Mouse (Mus musculus) intestine, embryonic 15.5 days (tissue): ENCODE data around the gene Hsd11b1. TPM values are rescaled to one million over a fixed set of nuclear protein-coding genes. Genes with fewer than 3 reads are reported as not detected.

Experiments
- ATAC-seq: fragments of 200-750 bp; cut with Nextera tagmentation; 2 replicates; pipeline ENCODE4 v1.8.0; 2017; ENCODE audit warnings: moderate TSS enrichment, moderate library complexity
- H3K27ac ChIP-seq: fragments of 300-500 bp; sonication (generic); 2 replicates; pipeline ENCODE4 v1.5.1; 2015; ENCODE audit warnings: mild to moderate bottlenecking, inconsistent platforms
- H3K27me3 ChIP-seq: fragments of 300-500 bp; sonication (generic); replicated peaks from 2 replicates; pipeline ENCODE4 v1.6.1; 2015; ENCODE audit warnings: inconsistent platforms
- H3K36me3 ChIP-seq: fragments of 300-500 bp; sonication (generic); 2 replicates; pipeline ENCODE4 v1.6.1; 2015; ENCODE audit warnings: inconsistent platforms
- H3K4me1 ChIP-seq: fragments of 300-500 bp; sonication (generic); replicated peaks from 2 replicates; pipeline ENCODE4 v1.6.1; 2015; ENCODE audit warnings: inconsistent platforms
- H3K4me2 ChIP-seq: fragments of 300-500 bp; sonication (generic); replicated peaks from 2 replicates; pipeline ENCODE4 v1.6.1; 2015; ENCODE audit warnings: mild to moderate bottlenecking, inconsistent platforms
- H3K4me3 ChIP-seq: fragments of 300-500 bp; sonication (generic); replicated peaks from 2 replicates; pipeline ENCODE4 v1.5.1; 2015; ENCODE audit warnings: inconsistent platforms
- H3K9ac ChIP-seq: fragments of 300-500 bp; sonication (generic); 2 replicates; pipeline ENCODE4 v1.6.1; 2015; ENCODE audit warnings: inconsistent platforms
- H3K9me3 ChIP-seq: fragments of 300-500 bp; sonication (generic); 2 replicates; pipeline ENCODE4 v1.6.1; 2016; ENCODE audit warnings: inconsistent platforms
- WGBS: fragments of 180-500 bp; shearing (Covaris S2); methylation state at CpG from one replicate; pipeline ENCODE4 v1.1.7; 2015; 5-methylcytosine and 5-hydroxymethylcytosine counted together
- polyA plus RNA-seq: library from polyadenylated mRNA; unstranded; fragments of >200 nt; fragmentation: Nextera tagmentation; extraction: Ambion mirVana; gene quantifications from 2 replicates; pipeline ENCODE4 v1.2.1, GENCODE M21; 2015

Hsd11b1 gene
- polyA plus RNA-seq: 1.3 and 1.4 TPM in 2 replicates

DNA sequence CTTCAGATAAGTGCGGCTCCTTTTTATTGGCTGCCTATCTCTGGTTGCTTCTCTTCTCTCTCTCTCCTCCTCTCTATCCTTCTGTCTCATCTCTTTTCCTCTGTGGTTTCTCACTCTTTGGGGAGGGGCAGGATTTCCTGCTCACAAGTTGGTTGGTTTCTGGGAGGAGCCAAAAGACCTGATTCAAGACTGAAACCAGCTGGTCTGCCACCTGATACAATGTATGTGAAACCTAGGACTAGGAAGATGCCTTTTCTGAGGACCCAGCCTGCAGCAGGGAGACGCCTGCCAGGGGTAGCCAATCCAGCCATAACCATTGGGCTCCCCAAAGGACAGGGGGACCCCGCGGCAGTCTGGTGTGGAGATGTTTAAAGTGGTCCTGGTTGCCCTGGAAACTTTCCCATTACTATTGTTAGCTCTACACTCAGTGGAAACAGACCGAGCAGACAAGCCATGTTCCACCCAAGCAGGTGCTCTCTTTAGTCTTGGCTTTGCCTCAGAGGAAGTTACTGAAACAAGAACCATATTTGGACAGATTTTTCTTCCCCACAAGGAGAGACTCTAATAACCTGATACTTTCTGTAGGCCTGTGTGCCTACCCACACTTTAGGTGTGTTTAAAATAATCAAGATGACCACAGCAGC, at the start of gene Hsd11b1:
TSS of gene Hsd11b1 (minus strand) at position 121 of the 644 bp plus-strand sequence.
- no peaks in the 10 kb centered on the region for H3K9me3 ChIP-seq
- no peak within 1 kb of the TSS for H3K27ac ChIP-seq
- H3K4me3 ChIP-seq: no peak within 1 kb of the TSS
- H3K4me1 ChIP-seq: no peaks in the 10 kb centered on the region
- 0 out of 2 replicates have a peak, but pooled peaks cover 2% of the 10 kb centered on the region for H3K27me3 ChIP-seq
- H3K4me2 ChIP-seq: no peak within 1 kb of the TSS
- no peak within 1 kb of the TSS for H3K9ac ChIP-seq
- no peaks in the 10 kb centered on the region for H3K36me3 ChIP-seq
- ATAC-seq: no peak
- 69% methylated on average over 5 of the region's 5 CpGs for WGBS

DNA sequence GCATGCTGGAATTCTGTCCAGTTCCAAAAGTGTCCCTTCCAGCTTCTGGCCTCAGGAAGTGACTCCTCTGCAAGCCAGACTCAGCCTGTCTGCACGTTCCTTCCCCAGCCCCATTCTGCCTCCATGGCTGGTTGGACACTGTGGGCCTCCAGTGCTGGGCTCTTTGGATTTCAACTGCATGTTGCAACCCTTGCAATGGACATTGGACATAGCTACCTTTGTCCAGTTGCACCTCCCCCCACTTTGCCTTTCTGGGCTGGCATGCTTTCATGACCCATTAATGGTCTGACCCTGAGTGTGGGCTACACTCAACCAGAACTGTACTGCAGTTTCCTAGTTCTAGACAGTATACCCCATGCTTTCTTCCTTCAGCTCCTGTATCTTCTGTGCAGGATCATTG, 47.7 kb upstream of the Hsd11b1 start:
- Histone ChIP-seq H3K9ac (no peak overlapping the region), H3K9me3 (no peaks in the 10 kb centered on the region), H3K27ac (no peak overlapping the region), H3K4me3 (no peak overlapping the region), H3K4me1 (peaks cover 10% of the 10 kb centered on the region), H3K27me3 (no peaks in the 10 kb centered on the region), H3K36me3 (no peaks in the 10 kb centered on the region), H3K4me2 (no peak overlapping the region)
- no peak for ATAC-seq
- WGBS: 75% methylated on average over 1 of the region's 1 CpGs

DNA sequence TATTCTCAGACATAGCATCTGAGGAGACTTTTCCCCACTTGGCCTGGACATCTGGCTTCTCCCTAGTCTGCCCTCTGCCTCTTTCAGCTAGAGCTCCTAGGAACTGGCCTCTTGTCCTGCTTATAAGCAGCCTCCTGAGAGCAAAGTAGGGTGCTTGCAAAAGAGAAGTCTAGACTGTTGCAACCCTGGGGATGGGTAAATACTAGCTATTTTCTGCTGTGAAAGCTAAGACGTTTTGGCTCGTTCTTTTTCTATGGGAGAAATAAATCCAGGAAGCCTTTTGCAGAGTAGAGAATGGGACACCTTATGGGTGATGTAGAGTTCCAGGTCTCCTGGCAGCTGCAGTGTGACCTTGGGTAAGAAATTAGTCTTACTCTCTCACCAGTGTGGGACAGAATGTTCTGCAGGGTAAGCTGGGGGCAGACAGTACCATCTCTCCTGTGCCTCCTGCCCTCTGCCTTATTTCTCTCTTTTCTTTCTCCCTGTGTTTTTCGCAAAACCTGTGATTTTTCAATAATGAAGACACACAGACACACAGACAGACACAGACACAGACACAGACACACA, 46.7 kb upstream of the Hsd11b1 start:
- no peak overlapping the region for H3K4me2 ChIP-seq
- 90% methylated on average over 3 of the region's 3 CpGs for WGBS
- H3K4me3 ChIP-seq: no peak overlapping the region
- H3K27ac ChIP-seq: no peak overlapping the region
- no peak overlapping the region for H3K9ac ChIP-seq
- no peaks in the 10 kb centered on the region for H3K9me3 ChIP-seq
- H3K4me1 ChIP-seq: peaks cover 2% of the 10 kb centered on the region; the same call in 1 of the 2 replicates
- no peaks in the 10 kb centered on the region for H3K36me3 ChIP-seq
- ATAC-seq: no peak
- no peaks in the 10 kb centered on the region for H3K27me3 ChIP-seq

DNA sequence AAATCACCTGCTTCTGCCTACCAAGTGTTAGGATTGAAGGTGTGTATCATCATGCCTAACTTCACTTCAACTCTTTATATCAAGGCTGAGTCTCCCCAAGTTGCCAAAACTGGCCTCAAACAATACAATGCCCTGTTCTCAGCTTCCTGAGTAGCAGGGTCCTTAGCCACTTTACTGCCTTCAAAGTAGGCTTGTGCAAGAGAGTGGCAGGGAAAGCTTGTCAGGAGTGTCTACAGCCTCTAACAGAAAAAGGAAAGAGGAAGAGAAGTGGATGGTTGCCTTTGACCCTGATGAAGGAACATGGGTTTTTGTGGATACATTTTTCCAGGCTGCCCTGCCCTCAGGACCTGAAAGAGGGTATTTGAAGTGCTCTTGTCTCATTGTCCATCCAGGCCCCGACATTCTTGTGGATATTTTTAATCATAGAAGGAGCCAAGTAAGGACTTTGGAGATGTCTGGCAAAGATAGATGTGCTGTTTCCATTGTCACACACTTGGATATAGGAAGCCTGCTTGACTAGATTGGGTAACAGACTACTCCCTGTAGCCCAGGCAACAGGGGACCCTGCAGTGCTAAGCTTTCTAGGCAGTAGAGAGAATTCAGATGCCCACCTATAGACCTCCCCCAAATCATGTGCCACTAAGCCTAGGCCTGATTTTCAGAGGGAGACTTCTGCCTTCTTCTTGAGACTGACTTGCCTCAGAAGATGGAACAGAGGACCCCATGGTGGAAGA, 46.1 kb upstream of the Hsd11b1 start:
- H3K9ac ChIP-seq: no peak overlapping the region
- no peaks in the 10 kb centered on the region for H3K36me3 ChIP-seq
- no peak overlapping the region for H3K4me2 ChIP-seq
- no peak overlapping the region for H3K4me3 ChIP-seq
- WGBS: 88% methylated on average over 1 of the region's 1 CpGs
- no peaks in the 10 kb centered on the region for H3K4me1 ChIP-seq
- H3K9me3 ChIP-seq: no peaks in the 10 kb centered on the region
- no peak for ATAC-seq
- no peak overlapping the region for H3K27ac ChIP-seq
- no peaks in the 10 kb centered on the region for H3K27me3 ChIP-seq

DNA sequence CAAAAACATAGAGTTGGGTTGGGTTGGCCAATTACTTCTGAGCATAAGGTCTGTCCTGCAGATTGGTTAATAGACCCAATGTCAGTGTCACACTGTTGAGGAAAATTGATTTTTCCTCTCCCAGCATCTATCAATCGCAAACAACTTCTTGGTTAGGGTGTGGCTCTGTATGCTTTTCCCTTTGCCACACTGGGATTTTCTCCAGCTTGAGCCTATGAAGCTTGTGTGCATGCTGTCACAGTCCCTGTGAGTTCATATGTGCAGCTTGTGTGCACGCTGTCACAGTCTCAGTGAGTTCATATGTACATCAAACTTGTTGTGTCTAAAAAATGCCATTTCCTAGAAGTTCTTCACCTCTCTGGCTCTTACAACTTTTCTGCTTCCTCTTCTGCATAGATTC, 43.0 kb upstream of the Hsd11b1 start:
- no peaks in the 10 kb centered on the region for H3K36me3 ChIP-seq
- peaks cover 6% of the 10 kb centered on the region; the same call in 1 of the 2 replicates for H3K4me1 ChIP-seq
- no peaks in the 10 kb centered on the region for H3K9me3 ChIP-seq
- H3K4me3 ChIP-seq: no peak overlapping the region
- 88% methylated on average over 2 of the region's 2 CpGs for WGBS
- no peak for ATAC-seq
- H3K27ac ChIP-seq: no peak overlapping the region
- no peaks in the 10 kb centered on the region for H3K27me3 ChIP-seq
- no peak overlapping the region for H3K9ac ChIP-seq
- no peak overlapping the region for H3K4me2 ChIP-seq

DNA sequence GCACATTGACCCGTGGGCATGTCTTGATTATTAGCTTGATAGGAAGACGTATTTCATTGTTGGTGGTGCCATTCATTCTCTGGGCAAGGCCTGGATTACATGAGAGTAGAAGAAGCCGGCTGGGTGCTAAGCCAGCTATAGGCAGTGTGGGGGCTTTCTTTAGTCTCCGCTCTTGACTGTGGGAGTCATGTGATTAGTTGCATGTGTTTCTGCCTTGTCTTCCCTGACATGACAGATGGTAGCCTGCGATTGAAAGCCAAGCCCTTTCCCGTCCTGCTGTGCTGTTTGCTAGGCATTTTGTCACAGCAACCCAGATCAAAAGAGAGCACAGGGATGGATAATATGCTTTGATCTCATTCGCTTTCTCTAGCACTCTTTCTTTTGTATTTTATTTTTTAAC, 41.5 kb upstream of the Hsd11b1 start:
- Histone ChIP-seq H3K36me3 (no peaks in the 10 kb centered on the region), H3K4me2 (no peak overlapping the region), H3K4me1 (peaks cover 11% of the 10 kb centered on the region), H3K4me3 (no peak overlapping the region), H3K9ac (no peak overlapping the region), H3K9me3 (no peaks in the 10 kb centered on the region), H3K27me3 (no peaks in the 10 kb centered on the region), H3K27ac (no peak overlapping the region)
- no peak for ATAC-seq
- WGBS: 50% methylated on average over 7 of the region's 7 CpGs

DNA sequence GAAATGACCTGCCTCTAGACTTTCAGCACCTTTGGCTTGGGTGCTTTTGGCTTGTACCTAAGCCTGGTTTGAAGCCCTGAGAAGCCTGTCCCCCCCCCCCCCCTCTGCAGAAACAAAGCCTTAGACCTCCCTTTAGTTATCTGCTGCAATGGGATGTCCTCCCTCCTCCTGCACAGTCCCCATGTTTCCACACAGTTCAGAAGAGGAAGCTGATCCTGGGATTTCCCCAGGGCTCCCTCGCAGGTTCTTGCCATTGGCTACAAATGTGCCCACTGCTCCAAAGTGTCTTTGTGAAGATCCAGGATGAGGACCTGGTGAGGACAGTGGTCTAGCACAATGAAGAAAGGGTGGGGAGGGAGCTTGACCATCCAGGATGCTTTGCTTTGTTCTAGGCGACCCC, 39.2 kb upstream of the Hsd11b1 start:
- ATAC-seq: no peak
- Histone ChIP-seq H3K4me1 (peaks cover 11% of the 10 kb centered on the region), H3K9ac (no peak overlapping the region), H3K27ac (no peak overlapping the region), H3K36me3 (no peaks in the 10 kb centered on the region), H3K9me3 (no peaks in the 10 kb centered on the region), H3K27me3 (no peaks in the 10 kb centered on the region), H3K4me2 (no peak overlapping the region), H3K4me3 (no peak overlapping the region)
- WGBS: 74% methylated on average over 2 of the region's 2 CpGs

DNA sequence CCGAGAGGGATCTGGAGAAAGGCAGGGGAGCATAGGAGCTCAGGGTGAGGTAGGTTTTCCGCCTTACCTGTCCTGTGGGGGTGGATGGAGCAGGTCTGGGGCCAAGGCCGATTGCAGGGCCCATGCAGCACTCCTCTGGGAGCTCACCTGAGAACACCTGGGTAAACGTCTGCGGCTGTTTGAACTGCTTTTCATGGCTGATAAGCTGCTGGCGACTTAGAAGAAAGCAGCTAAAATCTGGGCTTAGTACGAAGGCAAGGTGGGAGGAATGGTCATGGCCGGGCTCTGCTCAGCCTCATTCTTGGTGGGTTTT, 38.2 kb upstream of the Hsd11b1 start:
- Histone ChIP-seq H3K9me3 (no peaks in the 10 kb centered on the region), H3K4me2 (peak overlapping the region; percentile 45), H3K36me3 (no peaks in the 10 kb centered on the region), H3K4me3 (no peak overlapping the region; the same call in 1 of the 2 replicates), H3K27me3 (no peaks in the 10 kb centered on the region), H3K4me1 (peaks cover 11% of the 10 kb centered on the region), H3K9ac (no peak overlapping the region), H3K27ac (no peak overlapping the region)
- WGBS: 41% methylated on average over 8 of the region's 8 CpGs
- peak; percentile 84 for ATAC-seq

DNA sequence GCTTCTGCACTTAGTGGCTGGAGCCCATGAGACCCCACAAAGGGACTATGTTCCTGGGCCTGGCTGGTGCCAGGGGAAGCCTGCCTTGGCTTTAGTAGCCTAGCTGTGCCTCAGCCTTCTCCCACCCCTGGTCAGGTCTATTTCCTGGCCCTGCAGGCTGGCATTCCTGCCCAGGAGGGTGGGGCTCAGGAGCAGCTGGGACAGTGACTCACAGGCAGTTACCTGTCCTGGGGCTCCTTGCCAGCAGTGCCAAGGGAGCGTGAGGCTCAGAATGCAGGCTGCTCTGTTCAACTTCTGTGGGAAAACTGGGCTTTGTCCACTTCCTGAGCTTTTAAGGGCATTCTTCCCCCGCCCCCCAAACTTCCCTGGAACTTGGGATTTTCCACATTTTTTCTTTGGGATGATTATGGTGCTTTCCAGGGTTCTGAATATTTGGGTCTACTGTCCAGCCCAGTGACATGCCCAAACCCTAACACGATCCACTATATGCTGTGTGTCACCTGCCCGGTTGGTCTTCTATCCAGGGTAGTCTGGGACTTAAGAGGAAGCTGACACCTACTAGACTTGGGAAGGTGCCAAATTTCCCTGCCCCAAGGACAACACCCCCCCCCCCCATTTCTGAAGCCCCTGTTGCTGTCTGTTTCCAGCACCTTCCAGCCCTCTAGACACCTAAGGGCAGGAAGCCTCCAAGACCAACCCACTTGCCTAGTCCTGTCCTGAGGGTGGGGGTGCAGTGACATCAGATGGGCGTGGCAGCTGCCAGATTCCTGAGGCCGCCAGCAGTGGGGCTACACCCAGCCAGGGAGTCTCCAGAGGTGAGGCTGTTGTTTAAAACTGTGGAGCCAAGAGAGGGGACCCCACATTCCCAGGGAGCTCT, 37.6 kb upstream of the Hsd11b1 start:
- no peak overlapping the region; the same call in 1 of the 2 replicates for H3K4me3 ChIP-seq
- H3K36me3 ChIP-seq: no peaks in the 10 kb centered on the region
- no peak overlapping the region for H3K9ac ChIP-seq
- H3K27me3 ChIP-seq: no peaks in the 10 kb centered on the region
- H3K4me2 ChIP-seq: peak overlapping the region; percentile 45
- 49% methylated on average over 6 of the region's 6 CpGs for WGBS
- peaks cover 11% of the 10 kb centered on the region for H3K4me1 ChIP-seq
- no peaks in the 10 kb centered on the region for H3K9me3 ChIP-seq
- ATAC-seq: peak; percentile 94
- peak overlapping the region; percentile 19; the same call in 1 of the 2 replicates for H3K27ac ChIP-seq

DNA sequence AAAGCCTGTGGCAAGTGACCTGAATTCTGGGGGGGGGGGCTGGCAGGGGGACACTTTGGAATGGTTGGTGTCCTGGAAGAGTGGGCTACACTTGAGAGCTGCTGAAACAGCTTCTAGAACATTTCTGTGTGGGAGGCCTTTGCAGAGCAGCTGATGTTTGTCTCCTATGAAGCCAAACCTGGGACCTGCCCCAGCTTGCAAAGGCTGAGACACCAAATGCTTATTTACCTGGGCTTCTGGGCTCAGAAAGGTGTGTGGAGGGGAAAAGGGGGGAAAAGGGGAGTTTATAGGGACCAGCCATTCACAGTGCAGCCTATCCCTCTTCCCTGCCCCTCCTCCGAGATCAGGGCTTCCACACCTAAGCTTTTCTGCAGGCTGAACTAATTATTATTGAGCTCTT, 36.1 kb upstream of the Hsd11b1 start:
- H3K27ac ChIP-seq: no peak overlapping the region
- H3K9ac ChIP-seq: no peak overlapping the region
- ATAC-seq: no peak

DNA sequence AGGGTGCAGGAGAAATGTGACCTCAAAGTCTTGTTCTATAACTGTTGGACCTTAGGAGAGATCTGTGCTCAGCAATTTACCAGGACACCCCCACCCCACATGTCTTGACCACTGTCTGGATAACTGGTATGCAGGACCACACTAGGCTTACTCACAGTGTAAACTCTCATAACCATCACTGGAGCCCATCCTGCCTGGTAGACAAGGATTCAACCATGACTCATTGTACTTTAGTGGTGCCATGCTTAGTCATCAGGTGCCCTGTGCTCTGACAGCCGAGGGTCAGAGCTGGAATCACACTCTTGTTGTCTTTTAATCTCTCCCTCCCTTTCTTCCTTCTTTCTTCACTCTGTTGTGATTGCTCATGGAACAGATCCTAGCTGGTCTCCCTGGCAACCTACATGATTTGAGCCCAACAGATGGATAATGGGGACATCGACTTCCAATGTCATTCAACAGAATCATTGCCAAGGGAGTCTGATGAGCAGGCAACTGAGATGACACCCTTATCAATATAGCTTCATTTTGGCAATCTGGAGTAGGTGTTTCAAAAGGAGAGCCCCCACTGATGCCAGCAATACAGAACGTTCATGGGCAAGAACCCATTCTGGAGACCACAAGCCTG, 34.4 kb upstream of the Hsd11b1 start:
- WGBS: 89% methylated on average over 3 of the region's 3 CpGs
- H3K4me1 ChIP-seq: peaks cover 11% of the 10 kb centered on the region
- H3K4me2 ChIP-seq: no peak overlapping the region
- no peak overlapping the region for H3K27ac ChIP-seq
- no peak overlapping the region for H3K4me3 ChIP-seq
- no peak overlapping the region for H3K9ac ChIP-seq
- H3K9me3 ChIP-seq: no peaks in the 10 kb centered on the region
- no peaks in the 10 kb centered on the region for H3K27me3 ChIP-seq
- H3K36me3 ChIP-seq: no peaks in the 10 kb centered on the region
- ATAC-seq: no peak

More for the DNA sequence above, 36.1 kb upstream of the Hsd11b1 start:
- Histone ChIP-seq H3K9me3 (no peaks in the 10 kb centered on the region), H3K4me2 (no peak overlapping the region), H3K4me1 (peaks cover 11% of the 10 kb centered on the region), H3K27me3 (no peaks in the 10 kb centered on the region), H3K4me3 (no peak overlapping the region), H3K36me3 (no peaks in the 10 kb centered on the region)
- 36% methylated on average over 1 of the region's 1 CpGs for WGBS

DNA sequence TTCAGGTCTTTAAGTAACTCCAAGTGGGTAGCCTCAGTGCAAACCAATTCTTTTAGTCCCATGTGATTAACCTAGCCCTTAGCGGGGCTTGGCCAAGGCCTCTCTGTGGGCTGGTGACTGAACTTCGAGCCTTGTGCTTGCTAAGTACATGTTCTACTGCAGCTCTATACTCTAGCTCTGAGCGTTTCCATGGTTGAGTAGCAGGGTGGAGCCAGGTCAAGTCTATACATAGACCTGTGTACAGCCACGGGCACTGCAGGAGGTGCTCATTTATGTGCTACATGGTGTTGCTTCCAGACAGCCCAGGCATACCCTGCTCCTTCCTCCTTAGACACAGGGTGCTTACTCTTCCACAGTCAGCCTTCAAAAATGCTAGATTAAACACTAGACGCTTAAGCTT, 32.0 kb upstream of the Hsd11b1 start:
- Histone ChIP-seq H3K27ac (no peak overlapping the region), H3K4me2 (no peak overlapping the region), H3K36me3 (no peaks in the 10 kb centered on the region), H3K9ac (no peak overlapping the region), H3K4me1 (no peaks in the 10 kb centered on the region), H3K9me3 (no peaks in the 10 kb centered on the region), H3K4me3 (no peak overlapping the region), H3K27me3 (no peaks in the 10 kb centered on the region)
- peak; percentile 65 for ATAC-seq
- WGBS: 78% methylated on average over 5 of the region's 5 CpGs
